Mouse (Mus musculus) bone marrow macrophage, adult 2 months (primary cell): ENCODE measurements around the gene Serpinb6a.

Experiments
- CTCF ChIP-seq: IDR thresholded peaks from 2 replicates; pipeline ENCODE4 v1.5.1; 2012; ENCODE audit warnings: low read depth, mild to moderate bottlenecking, low read length, moderate library complexity
- POLR2A ChIP-seq: IDR thresholded peaks from 2 replicates; pipeline ENCODE4 v1.6.1; 2012; ENCODE audit warnings: mild to moderate bottlenecking, low read depth, low read length, borderline replicate concordance

DNA sequence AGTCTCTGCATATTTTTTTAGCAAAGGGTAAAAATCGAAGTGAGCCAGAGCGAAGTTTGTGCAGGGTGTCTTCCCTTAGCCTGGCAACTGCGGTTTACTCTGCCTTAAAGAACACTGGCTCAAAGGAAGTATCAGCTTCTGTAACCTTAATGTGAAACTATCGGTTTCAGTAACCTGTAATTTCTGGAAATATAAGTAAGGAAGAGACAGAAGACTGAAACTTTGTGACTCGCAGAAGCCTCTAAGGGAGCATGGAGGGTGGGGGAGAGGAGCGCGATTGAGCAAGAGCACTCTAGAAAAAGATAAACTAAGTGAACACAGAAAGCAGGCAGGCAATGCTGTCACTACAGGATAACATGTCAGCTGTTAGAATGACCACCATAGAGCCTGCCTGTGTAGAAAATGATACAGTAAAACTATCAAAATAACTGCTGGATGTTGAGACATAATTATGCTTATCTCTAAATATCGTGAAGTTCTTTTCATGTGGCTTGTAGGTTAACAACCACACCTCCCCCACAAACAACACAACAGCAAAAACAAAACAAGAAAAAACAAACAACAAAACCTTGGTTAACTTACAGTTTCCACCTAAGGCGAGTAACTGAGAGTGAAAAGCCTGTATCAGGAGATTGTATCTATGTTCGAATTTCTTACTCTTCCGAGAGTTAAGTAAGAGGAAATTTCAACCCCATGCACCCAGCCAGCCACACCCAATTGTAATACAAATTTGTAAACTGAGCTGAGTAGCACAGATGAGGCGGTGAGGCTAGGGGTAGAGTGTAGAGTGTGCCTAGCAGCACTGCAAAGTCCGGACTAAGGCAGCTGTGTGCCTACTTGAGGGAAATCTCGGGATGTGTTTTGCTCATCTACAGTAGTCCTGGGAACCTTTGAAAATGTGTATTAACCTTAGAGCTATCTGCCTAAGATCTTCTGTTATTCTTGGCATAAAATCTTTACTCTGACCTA lies 37.3 kb downstream of the Serpinb6a start:
- no peak for TF ChIP-seq POLR2A
- TF ChIP-seq CTCF = no peak
